Mouse (Mus musculus) adrenal gland, postnatal 14 days (tissue): Measurements from ENCODE around the gene Sar1a. TPM values are rescaled to one million over a fixed set of nuclear protein-coding genes. Genes with fewer than 3 reads are reported as not detected.

ENCODE experiments used
- DNase-seq: peaks from one replicate; pipeline ENCODE4 v3.0.0; 2021; ENCODE audit warnings: mixed read lengths
- long read RNA-seq, 2 experiments: library from polyadenylated mRNA; stranded (forward); transcript quantifications; one replicate each; pipeline ENCODE4 v2.0.0; 2021
- total RNA-seq: library from RNA; stranded (reverse); gene quantifications from 2 replicates; pipeline ENCODE4 v1.2.3, GENCODE M21; 2021

Sar1a gene
- 167 and 170 TPM in 2 replicates for total RNA-seq
- long read RNA-seq, experiment 1, transcript Sar1a-201 (7 exons, 2,613 nt), result major isoform, 335 of 396 reads
- long read RNA-seq, experiment 1, partial matches to known transcripts, result 5 of 396 reads
- long read RNA-seq, experiment 1, other reads (novel, unspliced or antisense), result 48 of 396 reads
- long read RNA-seq, experiment 2, transcript Sar1a-201 (7 exons, 2,613 nt), result major isoform, 238 of 272 reads
- long read RNA-seq, experiment 2, partial matches to known transcripts, result 6 of 272 reads
- long read RNA-seq, experiment 2, other reads (novel, unspliced or antisense), result 25 of 272 reads

DNA sequence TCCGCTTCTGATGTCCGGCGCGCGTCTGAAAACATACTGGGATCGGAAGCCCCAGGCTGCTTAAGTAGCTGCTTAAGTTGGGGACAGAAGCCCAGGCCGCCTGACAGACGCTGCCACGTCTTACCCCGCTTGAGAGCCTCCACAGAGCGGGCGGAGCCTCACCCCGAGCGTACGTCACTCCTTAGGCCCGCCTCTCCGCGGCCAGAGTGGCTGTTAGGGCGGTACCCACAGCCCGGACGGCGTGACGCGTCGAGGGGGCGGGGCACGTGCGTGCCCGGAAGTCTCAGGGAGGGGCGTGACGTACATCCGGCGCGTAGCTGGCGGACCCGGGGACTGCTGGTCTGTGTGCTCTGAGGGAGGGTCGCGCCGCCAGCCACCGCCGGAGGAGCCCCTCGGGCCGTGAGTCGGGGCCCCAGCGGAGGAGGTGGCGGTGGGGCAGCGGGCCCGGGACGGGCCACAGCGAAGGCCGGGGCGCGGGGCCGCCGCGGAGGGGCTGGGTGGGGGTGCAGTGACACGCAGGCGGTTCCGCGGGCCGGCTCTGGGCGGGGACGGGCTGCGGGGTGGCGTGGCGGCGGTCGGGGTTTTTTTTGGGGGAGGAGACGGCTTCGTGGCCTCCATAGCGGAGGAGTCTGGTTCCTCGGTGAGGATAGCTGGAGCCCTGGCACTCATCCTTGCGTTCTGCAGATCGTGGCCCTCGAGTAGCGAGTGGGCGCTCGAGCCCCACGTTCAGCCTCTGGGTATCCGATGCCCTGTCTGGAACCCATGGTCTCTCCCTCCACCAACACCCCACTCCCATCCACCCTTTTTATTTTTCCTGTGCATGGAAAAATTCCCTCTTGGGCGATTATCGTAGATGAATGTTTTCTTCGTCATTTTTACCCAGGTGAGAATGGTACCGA lies at the start of gene Sar1a:
TSS of gene Sar1a (plus strand) at position 285 of the 899 bp plus-strand sequence.
- DNase-seq, result peak; percentile 99

GRCm38 (mm10) chr10:61632445-61632844 lies 47.7 kb upstream of the Sar1a start:
- DNase-seq, result no peak

- DNase-seq, result no peak
Measured at GRCm38 (mm10) chr10:61637055-61637454, 43.0 kb upstream of the Sar1a start.

GRCm38 (mm10) chr10:61640363-61640762 lies 39.7 kb upstream of the Sar1a start:
- no peak for DNase-seq

GRCm38 (mm10) chr10:61646557-61646956 lies 33.5 kb upstream of the Sar1a start:
- no peak for DNase-seq

- peak; percentile 94 for DNase-seq
Measured at GRCm38 (mm10) chr10:61647790-61648736, 32.0 kb upstream of the Sar1a start, which contains the start of gene Ppa1. TSS of gene Ppa1 (plus strand) at chr10:61648552.

DNA sequence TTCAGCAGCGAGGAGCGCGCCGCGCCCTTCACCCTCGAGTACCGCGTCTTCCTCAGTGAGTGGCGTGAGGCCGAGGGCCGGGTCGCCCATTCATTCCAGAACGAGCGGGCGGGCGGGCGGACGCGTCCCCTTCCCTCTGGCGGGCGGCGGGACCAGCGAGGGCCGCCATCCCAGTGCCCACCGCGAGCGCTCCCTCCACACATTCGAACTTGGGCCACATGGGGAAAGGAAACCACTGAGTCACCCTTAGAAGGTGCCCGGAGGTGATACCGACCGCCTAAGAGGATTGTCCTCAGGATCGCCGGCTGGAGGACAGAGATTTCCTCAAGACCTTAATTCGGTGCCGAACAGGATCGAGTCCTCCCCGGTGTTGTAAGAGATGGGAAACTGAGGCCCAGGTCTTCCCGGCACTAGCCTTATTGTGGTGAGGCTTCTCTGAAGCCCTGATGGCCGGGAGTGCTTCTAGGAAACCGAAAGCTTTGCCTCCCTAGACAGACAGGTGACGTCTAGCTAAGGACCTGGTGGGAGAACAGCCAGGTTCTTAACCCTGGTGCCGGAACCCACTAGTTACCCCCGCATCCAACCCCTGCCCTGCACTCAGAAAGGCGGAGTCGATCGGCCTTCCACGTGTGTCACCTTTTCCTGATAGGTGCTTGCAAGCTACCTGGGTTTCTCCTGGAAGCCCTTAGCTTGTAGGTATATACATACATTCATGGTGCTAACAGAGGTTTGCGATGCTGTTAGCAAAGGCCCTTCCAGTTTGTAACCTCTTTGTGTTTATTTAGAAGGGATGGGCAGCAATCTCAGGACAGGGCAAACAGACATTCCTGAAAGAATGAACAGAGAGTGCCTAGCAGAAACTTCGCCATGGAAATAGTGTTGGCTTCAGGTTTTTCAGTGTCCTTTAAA lies 31.1 kb upstream of the Sar1a start:
- DNase-seq, result no peak

GRCm38 (mm10) chr10:61654105-61654504 lies 26.0 kb upstream of the Sar1a start:
- no peak for DNase-seq

- DNase-seq, result no peak
Measured at GRCm38 (mm10) chr10:61654691-61655090, 25.4 kb upstream of the Sar1a start.

GRCm38 (mm10) chr10:61655188-61655587 lies 24.9 kb upstream of the Sar1a start:
- no peak for DNase-seq

- DNase-seq, result no peak
Measured at GRCm38 (mm10) chr10:61656928-61657882, 22.9 kb upstream of the Sar1a start.

DNA sequence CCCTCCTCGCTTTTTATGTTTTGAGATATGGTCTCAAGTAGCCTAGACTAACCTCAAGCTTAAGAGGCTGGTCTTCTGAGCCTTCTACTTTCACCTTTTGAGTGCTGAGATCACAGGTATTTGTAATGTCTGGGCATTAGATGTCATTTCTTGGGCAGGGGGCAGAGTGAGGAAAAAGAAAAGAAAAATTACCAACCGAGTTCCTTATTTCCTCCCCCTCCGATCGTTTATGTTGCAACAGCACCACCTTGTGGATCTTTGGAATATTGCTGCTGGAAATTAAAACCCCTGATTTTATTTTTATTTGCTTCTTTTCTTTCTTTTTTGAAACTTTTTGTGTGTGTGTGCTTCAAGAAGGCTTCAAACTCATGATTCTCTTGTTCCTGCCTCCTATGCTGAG lies 22.1 kb upstream of the Sar1a start:
- peak; percentile 68 for DNase-seq

GRCm38 (mm10) chr10:61661887-61662286 lies 18.2 kb upstream of the Sar1a start:
- no peak for DNase-seq

GRCm38 (mm10) chr10:61662391-61662988 lies 17.6 kb upstream of the Sar1a start:
- DNase-seq, result peak; percentile 55

- DNase-seq, result no peak
Measured at GRCm38 (mm10) chr10:61665111-61665510, 15.0 kb upstream of the Sar1a start.

DNA sequence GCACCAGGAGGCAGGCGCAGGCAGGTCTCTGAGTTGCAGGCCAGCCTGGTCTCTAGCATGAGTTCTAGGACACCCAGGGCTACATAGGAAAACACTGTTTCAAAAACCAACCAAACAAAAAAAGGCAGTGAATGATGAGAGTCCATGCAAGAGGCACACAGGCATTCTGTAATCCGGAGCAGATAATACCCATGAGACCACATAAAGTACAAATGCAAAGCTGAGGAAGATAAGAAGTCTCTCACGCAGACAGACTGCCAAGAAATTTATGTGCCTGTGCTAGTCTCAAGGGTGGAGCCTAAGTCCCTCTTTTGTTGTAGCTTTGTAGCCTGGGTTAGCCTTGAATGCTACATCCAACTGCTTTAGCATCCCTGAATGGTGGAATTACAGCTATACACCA lies 14.4 kb upstream of the Sar1a start:
- DNase-seq, result no peak

DNA sequence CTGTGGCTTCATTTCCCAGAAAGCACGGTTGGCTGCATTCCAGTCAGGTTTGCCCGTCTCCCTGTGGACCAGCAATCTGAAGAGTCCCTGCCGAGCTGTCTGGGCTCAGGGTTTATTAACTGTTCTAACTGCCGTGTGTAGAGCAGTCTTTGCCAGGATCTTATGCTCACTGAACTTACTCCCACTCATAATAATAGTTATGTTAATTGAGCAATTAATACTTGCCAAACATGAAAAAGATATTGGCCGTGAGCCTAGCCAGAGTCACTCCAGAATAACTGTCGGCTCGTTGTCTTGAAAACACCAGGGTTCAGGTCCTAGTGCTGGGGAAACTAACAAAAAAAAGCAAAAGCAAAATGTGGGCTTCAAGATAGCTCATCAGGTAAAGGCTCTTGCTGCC lies 10.8 kb upstream of the Sar1a start:
- no peak for DNase-seq

DNA sequence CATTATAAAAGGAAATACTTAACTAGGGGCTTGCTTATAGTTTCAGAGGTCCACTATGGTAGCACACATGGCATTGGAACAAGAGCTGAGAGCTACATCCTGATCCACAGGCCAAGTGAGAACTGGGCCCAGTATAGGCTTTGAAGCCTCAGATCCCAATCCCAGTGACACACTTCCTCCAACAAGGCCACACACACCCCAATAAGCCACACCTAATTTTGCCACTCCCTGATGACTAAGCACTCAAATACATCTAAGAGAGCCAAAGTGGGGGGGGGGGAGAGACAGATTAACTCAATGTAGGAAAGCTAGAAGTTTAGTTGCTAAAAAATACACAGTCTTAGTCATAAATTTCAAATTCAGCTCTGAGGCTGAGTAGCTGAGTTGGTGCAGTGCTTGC lies 10.2 kb upstream of the Sar1a start:
- no peak for DNase-seq

DNA sequence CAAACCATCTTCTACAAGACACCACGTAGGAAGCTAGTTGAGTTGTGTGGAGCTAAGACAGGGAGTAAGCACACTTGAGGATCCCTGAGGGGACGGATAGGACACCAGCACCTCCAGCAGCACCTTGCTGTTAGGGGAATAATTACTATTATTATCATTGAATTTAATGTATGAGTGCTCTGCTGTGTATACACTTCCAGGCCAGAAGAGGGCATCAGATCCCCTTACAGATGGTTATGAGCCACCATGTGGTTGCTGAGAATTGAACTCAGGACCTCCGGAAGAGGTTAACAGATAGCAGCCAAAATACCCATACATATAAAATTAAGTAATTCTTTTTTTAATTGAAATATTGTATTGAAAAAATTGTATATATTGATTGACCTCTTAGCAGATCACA lies 9.3 kb upstream of the Sar1a start:
- no peak for DNase-seq
